Mouse (Mus musculus) kidney, adult 9 months (tissue): ENCODE measurements around the gene Vsnl1.
A peak's percentile ranks its signal among the peaks of the same experiment; 100 is the strongest.

Experiments used
- DNase-seq: peaks from one replicate; pipeline ENCODE4 v3.0.0; 2022

Gene Vsnl1

DNA sequence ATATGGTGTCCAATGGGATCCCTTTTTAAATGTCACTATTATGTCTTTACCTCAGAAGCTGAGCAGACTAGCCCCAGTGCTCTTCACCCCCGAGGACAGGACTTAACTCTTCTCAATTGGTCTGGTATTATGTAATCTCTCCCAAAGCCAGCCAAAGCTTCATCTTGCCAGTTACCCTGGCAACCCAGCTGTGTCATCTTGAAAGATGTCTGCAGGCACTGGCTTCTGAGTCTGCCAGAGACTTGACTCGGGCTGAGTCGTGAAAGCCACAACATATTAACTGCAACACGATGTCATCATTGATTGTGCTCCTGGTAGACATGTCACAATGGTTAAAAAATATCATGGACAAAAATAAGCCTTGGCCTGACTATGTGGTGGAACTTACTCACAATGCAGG lies 66.4 kb downstream of the Vsnl1 start:
- DNase-seq, result no peak

DNA sequence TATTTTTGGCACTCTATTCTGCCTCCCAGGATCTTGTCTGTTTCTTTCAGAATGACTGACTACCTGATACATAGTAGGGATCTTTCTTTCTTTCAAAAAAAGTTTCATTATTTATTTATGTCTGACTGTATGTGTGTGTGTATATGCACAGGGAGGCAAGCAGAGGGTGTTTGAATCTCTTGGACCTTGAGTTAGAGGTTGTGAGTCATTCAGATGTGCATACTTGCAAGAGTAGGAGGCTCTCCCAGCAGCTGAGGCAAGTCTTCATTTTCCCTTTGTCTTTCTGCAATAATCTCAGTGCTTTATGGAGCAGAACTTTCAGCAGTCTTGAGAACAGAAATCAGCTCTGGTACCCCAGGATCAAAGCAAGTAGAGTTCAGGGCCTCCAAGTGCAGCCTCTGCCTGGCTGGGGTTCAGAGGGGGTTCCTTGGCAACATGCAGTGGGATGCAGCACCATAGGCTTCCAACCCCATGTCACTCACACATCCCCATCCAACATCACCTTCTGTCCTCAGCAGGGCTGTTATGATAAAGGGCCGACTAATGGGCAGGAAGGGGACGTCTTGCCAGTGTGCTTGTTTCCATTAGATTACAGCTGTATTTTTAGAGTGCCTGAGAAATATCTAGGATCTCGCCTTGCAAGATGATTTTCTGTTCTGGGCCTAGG lies 69.2 kb downstream of the Vsnl1 start:
- no peak for DNase-seq

DNA sequence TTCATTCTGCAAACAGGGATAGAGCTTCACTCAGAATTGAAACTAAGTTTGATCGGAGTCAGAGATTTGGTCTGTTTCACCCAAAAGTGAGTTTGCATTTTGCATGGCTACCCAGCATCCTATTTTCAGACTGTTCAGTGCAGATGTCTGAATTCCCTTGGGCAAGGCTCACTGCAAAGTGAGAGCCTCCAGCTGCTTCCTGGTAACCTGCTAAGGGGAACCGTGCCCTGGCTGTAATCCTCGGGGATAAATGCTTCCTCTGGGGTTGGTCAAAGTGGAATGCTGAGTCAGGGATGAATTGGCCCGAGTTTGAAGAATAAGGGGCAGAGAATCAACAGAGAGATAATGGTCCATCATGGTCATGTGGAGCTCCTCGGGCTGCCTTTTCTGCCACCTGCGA lies 71.5 kb downstream of the Vsnl1 start:
- no peak for DNase-seq

DNA sequence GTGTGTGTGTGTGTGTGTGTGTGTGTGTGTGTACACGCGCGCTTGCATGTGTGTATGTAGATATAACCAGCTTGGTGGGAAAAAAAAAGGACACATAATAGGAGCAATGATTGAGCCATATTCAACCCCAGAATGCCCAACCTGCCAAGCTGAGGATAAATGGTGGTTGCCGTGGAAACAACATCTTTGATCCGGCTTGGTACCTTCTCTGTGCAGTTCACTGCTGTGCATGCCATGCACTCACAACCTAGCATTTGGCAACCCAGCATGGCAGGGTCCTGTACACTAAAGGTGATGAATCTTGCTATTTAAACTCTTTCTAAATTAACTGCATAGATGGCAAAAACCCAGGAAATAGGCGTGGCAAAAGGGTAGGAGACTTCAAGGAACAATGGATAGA lies 74.0 kb downstream of the Vsnl1 start:
- DNase-seq, result no peak

DNA sequence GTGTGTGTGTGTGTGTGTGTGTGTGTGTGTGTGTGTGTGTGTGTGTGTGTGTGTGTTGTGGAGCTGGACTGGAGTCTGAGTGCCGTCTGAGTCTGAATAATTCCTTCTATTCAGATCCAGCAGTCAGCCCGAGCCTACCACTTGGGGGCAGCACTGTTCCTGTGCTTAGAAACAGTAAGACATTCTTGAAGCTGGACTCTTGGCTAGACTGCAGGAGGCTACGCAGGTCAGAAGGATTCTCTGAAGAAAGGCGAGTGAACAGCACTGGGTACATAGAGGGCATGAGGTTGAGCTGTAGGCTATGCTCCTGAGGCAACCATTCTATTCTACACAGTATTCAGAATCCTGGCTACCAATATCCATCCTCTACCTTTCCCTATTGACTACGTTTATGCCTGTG lies 85.5 kb downstream of the Vsnl1 start:
- DNase-seq, result peak; percentile 84

DNA sequence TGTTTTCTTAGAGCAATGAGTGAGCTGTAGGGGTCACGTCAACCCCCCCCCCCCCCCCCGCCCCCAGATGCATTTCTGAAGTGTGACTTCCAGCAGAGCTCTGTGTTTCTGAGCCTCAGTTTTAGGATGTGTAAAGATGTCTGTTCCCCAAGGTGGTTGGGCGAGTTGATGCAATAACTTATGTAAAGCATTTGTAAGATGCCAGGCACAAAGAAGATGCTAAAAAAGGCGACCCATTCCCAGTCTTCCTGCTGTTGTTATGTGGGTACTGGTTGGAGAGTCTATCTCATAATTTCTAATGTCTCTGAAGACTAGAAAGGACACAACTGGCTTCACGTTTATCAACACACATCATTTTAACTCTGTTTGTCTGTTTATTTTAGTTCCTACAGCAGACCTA lies 86.5 kb downstream of the Vsnl1 start:
- no peak for DNase-seq

DNA sequence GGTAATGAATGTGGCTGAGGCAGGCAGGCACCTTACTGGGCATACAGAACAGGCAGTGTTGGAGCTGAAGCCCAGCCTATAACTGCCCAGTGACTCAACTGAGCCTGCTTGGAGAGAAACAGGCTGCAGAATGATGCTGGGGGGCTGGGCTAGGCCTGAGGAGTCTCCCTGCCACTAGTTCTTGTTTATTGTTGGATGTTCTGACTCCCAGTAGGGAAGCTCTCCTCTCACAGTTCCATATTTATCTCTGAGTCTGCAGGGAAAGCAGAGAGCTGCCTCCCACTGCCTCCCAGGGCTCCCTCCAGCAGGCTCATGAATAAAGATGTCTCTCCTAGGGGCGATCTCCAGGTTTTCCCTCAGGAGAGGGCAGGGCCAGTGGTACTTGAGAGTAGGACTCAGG lies 88.0 kb downstream of the Vsnl1 start:
- no peak for DNase-seq

DNA sequence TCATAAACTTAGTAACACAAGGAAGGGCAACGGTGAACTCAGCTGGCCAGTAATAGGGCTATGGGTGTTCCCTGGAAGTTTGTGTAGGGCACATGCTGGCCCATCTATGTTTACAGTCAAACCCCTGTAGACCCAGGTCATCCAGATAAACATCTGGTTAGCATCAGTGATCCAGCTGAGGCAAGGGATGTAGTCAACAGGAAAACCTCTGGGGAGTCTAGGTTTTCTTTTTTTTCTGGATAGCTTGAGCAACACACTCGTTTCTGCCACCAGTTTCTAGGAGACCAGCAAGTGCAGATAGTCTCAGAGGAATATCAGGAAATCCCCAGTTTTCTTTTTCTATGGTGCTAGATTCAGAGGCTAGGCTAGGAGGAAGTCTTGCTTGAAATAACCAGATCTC lies 90.5 kb downstream of the Vsnl1 start:
- no peak for DNase-seq

DNA sequence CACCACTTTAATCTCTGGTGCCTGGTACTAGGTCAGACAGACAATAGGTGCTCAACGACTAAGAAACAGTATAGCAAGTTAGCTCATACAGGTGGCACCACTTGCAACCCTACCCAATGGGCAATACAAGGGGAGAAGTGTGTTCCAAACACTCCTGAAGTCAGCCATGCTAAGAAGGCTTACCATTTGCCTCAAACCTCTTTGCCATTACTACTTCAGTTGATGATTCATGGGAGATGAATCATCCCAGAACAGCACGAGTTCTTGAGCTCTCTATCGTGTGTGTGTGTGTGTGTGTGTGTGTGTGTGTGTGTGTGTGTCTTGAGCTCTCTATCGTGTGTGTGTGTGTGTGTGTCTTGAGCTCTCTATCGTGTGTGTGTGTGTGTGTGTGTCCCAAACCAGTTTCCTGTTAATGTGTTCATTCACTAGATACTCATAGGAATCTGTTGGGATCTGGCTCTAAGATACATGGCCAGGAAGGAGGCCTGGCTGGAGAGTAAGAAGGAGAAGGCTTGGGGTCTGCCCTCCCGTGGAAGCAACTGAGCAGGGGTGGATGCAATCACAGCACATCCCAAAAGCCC lies 94.3 kb downstream of the Vsnl1 start:
- no peak for DNase-seq

DNA sequence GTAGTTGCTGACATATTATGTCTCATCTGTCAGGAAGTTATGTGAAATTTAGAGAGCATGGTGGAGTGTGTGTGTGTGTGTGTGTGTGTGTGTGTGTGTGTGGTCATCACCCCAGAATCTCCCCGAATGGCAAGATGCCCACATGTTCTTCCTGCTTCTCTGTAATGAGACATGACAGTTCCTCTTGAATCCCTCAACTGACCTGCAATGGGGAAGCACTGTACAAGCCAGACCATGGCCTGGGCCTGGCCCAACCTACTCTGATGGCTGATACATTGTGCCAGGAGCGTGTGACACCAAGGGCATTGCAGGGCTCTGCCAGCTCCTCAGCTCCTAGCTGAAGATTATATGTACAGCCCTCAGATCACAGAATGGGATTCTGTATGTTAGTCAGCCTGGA lies 98.2 kb downstream of the Vsnl1 start:
- no peak for DNase-seq

DNA sequence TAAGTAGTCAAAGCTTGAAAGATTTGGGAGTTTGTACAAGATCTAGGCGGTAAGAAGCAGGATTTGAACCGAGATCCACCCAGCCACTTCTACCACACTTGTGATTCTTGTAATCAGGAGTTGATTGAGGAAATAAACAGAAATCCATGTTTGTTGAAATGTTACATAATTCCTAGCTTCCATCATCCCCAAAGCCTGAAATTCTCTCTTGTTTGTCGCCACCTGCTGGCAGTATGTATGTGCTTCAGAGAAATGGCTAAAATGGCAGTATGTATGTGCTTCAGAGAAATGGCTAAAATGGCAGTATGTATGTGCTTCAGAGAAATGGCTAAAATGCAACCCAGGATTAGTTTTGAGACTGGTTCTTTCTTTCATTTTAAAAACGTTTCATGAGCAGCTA lies 99.6 kb downstream of the Vsnl1 start:
- peak; percentile 80 for DNase-seq

DNA sequence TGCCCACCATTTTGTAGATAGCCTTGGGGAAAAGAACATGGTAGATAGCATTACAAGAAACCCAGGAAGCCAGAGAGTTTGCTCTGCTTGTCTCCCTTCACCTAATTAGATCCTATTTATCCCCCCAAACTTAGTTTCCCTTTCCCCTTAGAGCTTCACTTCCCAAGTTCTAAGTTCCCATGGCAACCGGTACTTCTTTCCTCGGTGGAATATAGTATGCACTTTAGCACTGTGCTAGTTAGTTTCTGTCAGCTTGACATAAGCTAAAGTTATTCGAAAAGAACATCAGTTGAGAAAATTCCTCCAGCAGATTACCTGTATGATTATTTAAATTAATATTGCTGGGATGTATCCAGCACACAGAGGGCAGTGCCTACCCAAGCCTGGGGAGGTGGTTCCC lies 109.9 kb downstream of the Vsnl1 start:
- DNase-seq, result no peak

DNA sequence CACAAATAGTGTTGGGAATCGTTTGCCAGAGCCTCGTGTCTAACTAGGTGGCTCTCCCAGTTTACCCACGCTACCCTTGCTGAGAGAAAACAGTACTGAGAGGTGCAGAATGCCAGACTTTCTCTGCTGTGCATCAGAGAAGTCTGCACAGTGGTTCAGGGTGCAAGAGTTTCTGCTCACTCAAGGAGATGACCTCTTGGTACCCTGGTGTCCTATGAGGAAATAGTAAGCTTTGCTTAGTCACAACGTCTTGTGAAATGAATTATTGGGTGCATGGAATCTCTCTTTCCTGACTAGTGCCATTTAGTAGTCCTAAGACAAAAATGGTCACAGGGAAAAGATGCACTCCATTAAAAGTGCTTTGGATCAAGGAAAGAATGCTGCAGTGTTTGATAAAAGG lies 111.9 kb downstream of the Vsnl1 start:
- DNase-seq, result peak; percentile 7

DNA sequence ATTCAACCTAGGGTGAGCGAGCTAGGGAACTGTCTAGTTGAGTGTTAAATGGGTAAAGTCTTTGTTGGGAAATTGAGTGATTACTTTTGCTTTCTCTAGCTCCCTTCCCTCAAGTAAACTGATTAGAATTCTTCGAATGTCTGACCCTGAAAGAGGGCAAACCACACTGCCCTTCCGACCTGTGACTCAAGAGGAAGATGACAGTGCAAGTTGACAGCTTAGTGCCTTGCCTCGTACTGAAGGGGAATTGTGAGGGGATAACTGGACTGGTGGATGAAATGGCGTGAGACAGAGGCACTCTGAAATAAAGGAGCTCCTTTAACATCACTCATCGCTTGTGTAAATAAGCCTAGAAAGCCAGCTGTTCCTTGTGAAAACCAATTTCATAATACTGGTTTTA lies 118.7 kb downstream of the Vsnl1 start:
- peak; percentile 39 for DNase-seq

DNA sequence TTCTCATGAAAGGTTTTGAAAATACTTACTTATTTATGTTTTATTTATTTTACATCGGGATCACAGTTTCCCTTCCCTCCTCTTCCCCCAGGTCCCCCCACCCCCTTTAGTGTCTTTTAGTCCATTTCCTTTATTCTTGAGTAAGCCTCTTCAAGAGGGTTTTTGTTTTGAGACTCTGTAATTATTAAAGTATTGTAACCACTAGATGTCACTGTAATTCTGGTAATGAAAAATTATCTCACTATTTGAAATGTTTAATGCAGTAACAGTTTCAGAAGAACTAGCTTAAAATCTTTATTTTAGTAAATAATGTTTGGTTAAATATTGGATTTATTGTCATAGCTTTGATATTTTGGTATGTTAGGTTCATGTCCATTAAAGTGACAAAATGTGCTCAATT lies 122.6 kb downstream of the Vsnl1 start:
- no peak for DNase-seq

DNA sequence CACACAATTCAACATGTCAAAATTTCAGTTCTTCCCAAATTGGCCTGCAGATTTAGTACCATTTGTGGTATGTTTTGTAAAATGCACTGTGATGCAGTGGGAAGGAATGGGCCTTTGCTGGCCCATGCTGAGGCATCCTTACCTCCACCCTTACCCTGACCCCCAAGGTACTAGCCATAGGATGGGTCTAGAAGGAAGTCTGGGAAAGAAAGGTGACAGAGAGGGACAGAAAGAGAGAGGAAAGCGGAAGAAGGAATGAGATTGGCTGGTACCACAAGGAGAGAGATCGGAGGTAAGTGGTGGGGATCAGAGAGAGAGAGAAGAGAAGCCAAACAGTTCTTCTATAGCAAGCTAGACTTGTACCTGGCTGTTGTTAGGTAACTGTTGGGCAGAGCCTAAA lies 125.3 kb downstream of the Vsnl1 start:
- no peak for DNase-seq

DNA sequence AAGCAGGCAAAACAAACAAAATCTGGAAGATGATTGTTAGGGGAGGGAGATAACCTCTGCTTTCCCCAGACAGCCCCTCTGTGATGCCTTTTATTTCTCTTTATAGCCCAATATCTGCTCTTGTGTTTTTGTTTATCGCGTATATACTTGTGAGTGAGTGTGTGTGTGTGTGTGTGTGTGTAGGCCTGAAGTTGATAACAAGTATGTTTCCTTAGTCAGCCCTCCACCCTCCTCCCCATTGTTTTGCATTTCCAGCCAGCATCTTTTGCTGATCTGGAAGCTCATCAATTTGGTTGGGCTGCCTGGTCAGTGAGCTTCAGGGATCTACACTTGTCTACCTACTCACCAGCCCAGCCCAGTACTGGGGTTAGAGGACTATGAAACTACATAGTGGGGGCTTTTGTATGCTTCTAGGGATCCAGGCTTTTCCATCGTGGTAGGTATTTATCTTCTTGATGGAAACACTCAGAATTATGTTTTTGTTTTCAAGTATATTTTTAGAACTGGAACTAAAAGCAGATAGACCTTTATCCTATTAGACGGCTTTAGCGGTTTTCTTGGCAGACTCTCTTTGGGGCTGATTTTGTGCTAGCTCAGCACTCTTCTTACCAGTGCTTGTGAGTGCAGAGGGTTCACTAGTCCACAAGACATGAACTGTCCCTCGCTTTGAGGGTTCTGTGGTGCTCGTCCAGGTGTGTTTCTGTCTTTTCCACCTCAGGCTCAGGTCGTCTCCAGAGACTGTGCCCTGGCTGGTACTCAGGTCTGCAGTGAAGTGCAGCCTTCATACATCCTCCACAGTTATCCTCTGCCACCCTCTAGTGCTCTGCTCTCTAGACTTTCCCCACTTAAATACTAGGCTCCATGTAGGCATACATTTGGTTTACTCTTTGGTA lies 129.4 kb downstream of the Vsnl1 start:
- DNase-seq, result peak; percentile 63

DNA sequence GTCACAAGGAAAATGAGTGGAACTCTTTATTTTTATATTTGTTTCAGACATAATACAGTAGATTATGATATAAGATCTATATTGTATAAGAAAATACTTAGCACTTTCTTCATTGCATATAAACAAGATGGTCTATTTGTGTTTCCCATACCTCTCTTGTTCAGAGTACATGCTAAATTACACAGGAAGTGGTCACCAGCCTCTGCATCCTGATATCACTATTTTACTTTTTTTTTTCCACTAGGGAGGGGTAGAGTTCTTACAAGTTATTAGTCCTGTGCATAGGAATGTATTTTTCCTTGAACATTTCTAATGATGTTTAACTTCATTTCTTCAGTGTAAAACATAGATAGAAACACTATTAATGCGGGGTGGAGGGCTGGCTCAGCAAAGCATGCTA lies 135.6 kb downstream of the Vsnl1 start:
- DNase-seq, result no peak

DNA sequence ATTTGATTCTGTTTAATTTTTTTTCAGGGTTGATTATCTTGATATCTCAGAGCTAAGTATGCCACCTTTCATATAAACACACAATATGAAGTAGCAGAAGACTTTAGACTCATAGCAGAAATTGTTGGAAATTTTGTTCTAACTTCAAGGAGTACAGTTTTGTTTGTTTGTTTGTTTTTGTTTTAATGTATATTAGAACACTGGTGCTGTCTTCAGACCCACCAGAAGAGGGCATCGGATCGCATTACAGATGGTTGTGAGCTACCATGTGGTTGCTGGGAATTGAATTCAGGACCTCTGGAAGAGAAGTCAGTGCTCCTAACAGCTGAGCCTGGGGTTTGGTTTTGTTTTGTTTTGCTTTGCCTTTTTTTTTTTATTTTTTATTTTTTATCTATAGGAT lies 150.0 kb downstream of the Vsnl1 start:
- no peak for DNase-seq

DNA sequence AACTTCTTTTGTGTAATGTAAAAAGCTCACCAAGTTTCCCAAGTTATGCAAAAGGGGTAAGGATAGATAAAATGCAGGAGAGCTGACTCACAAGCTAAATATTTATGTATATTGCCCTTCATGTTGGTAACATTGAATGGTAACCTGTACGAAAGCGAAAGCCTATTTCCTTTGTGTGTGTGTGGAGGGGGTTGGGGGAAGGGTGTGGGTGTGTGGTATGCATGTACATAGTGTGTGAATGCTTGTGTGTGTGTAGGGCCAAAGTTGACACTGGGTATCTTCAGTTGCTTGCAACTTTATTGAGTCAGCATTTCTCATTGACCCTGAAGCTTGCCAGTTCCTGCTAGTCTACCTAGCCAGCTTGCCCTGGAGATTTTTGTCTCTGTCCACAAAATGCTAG lies 154.8 kb downstream of the Vsnl1 start:
- no peak for DNase-seq

DNA sequence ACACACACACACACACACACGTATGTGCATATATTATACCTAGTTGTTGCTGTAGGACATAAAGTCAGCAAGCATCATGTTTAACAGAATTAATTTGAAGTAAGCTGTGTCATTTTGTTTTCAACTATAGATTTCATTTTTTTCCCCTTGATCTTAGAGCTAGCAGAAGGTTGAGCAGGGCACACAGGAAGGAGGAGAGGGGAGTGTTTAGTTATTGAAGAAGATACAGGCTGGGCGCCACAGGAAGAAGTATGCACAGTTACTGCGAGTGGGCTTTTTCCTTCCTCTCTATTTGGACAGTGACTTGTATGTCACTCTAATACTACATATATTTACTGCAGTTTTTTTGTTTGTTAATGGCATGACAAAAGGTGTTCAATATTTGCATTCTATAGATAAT lies 156.5 kb downstream of the Vsnl1 start:
- no peak for DNase-seq

DNA sequence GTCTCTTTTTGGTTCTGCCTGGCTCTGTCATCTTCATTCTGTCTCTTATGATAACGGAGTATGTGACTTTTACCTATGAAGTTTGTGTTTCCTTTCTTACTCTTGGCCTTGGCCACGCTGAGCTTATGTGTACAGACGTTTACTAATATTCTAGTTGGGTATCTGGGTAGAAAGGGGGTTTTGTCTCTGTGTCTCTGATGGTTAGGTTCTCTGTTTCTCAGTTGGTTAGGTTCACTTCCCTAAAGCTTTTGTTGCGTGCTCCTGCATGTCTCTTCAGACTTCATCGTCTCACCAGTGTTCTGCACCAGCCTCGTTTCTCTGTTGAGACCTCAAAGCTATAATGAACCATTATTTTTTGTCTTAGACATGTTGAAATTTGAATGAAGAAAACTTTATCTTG lies 159.2 kb downstream of the Vsnl1 start:
- DNase-seq, result no peak

DNA sequence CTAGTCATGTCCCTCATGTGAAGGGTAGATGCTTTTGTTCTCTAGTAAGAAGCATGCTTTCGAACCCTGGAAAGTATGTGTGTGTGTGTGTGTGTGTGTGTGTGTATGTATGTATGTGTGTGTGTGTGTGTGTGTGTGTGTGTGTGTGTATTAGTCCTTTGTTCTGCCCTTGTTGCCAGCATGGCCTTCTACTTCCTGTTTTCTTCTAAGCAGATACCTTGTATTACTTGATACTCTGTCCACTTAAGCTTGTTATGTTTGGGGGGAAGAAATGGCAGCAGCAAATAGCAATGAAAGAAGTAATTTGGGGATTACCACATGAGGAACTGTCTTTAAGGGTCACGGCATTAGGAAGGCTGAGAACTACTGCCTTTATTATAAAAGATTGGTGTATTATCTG lies 159.8 kb downstream of the Vsnl1 start:
- DNase-seq, result no peak
